Mouse (Mus musculus): ENCODE data around the gene Sorl1.
"Not testable (repeated sequence)": the region's sequence is repeated elsewhere in the genome, so short reads cannot be mapped to it uniquely, and the experiment has no call there.

Sorl1 gene

GRCm38 (mm10) chr9:42087921-42088320 is 36.2 kb downstream of the Sorl1 start:
- no peak for DNase-seq

- no peak for DNase-seq
These were observed 38.1 kb downstream of the Sorl1 start for GRCm38 (mm10) chr9:42085970-42086369.

- DNase-seq, result no peak
These were observed 40.4 kb downstream of the Sorl1 start for GRCm38 (mm10) chr9:42083661-42084067.

- DNase-seq, result no peak
These were observed 42.2 kb downstream of the Sorl1 start for GRCm38 (mm10) chr9:42081681-42082530.

- no peak for DNase-seq
These were observed 43.4 kb downstream of the Sorl1 start for GRCm38 (mm10) chr9:42080671-42081070.

- no peak for DNase-seq
These were observed 46.8 kb downstream of the Sorl1 start for GRCm38 (mm10) chr9:42077112-42077845.

- DNase-seq, result no peak
These were observed 47.7 kb downstream of the Sorl1 start for GRCm38 (mm10) chr9:42076256-42076849.

- no peak for DNase-seq
These were observed 48.9 kb downstream of the Sorl1 start for GRCm38 (mm10) chr9:42075241-42075640.

GRCm38 (mm10) chr9:42072010-42072409 is 52.1 kb downstream of the Sorl1 start:
- no peak for DNase-seq

GRCm38 (mm10) chr9:42070856-42071255 is 53.2 kb downstream of the Sorl1 start:
- DNase-seq, result no peak

GRCm38 (mm10) chr9:42069471-42069870 is 54.6 kb downstream of the Sorl1 start:
- no peak for DNase-seq

- DNase-seq, result no peak
These were observed 56.1 kb downstream of the Sorl1 start for GRCm38 (mm10) chr9:42067950-42068349.

- DNase-seq, result no peak
These were observed 58.3 kb downstream of the Sorl1 start for GRCm38 (mm10) chr9:42065756-42066155.

- DNase-seq, result no peak
These were observed 60.7 kb downstream of the Sorl1 start for GRCm38 (mm10) chr9:42063391-42063790.

GRCm38 (mm10) chr9:42062269-42062668 is 61.8 kb downstream of the Sorl1 start:
- no peak for DNase-seq

GRCm38 (mm10) chr9:42059006-42059405 is 65.1 kb downstream of the Sorl1 start:
- DNase-seq, result not testable (repeated sequence)

- no peak for DNase-seq
These were observed 67.5 kb downstream of the Sorl1 start for GRCm38 (mm10) chr9:42056591-42056990.

GRCm38 (mm10) chr9:42055378-42055777 is 68.7 kb downstream of the Sorl1 start:
- DNase-seq, result no peak

- DNase-seq, result peak; percentile 64
These were observed 69.5 kb downstream of the Sorl1 start for GRCm38 (mm10) chr9:42054339-42055272.

GRCm38 (mm10) chr9:42053591-42054190 is 70.4 kb downstream of the Sorl1 start:
- DNase-seq, result no peak

GRCm38 (mm10) chr9:42052713-42053356 is 71.3 kb downstream of the Sorl1 start:
- DNase-seq, result no peak

- DNase-seq, result no peak
These were observed 75.6 kb downstream of the Sorl1 start for GRCm38 (mm10) chr9:42048542-42048941.
